Mouse (Mus musculus): ENCODE measurements around the gene P3h3.

Gene P3h3

DNA sequence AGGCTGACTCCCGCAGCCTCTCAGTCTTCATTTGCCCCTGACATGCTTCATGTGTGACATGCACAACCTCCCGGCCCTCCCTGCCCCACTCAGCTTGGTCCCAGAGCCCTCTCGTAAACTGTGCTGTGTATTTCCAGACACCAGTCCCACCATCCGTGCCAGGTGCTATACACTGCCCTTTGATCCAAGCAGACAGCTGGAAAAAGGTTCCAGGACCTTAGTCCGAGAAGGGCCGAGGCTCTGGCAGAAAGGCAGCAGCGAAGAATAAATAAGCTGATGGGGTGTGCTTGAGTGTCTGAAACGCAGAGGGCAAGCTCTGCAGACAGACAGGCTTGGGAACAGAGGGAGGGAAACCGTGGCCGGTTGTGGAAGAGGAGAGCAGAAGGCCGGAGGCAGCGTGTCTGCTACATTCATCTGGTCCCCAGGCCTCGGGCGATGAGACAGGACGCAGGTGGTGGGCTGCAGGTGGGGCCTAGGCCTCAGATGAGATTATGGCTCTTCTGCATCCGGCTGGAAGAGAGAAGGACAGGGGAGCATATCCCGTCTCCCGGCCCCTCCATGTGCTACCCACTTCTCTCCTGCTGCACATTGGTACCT is 8.3 kb upstream of the P3h3 start:
- in situ Hi-C loops (cut with MseI, MboI): no loop called here

GRCm38 (mm10) chr6:124863658-124864298 is 6.2 kb upstream of the P3h3 start, which contains the start of gene Gpr162:
Gene Gpr162 (minus strand): TSS chr6:124863983.
- in situ Hi-C loops (cut with MseI, MboI): no loop called here

GRCm38 (mm10) chr6:124863125-124863657 is 5.6 kb upstream of the P3h3 start:
- in situ Hi-C loops (cut with MseI, MboI): no loop called here

GRCm38 (mm10) chr6:124862406-124863124 is 5.0 kb upstream of the P3h3 start:
- in situ Hi-C loops (cut with MseI, MboI): no loop called here

GRCm38 (mm10) chr6:124861802-124862201 is 4.2 kb upstream of the P3h3 start:
- in situ Hi-C loops (cut with MseI, MboI): no loop called here

- in situ Hi-C loops (cut with MseI, MboI): no loop called here
These were observed 3.7 kb upstream of the P3h3 start for GRCm38 (mm10) chr6:124861266-124861665.

DNA sequence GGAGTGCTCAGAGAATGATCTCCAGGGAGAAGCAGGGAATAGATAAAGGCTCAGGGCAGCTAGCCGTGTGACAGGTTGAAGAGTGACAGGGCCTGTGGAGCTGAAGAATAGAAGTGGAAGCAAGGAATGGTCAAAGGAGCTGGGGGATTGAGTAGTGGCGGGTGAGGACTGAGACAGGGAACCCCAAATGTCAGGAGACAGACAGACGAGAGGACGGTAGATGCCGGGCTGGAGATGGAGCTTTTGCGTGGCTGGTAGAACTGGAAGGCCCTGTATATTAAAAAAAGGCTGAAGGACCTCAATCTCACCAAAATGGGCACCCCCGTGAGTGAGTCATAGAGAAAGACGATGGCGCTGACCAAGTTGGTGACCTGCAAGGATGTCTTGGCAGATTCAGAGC is 3.0 kb upstream of the P3h3 start:
- in situ Hi-C loops (cut with MseI, MboI): no loop called here

DNA sequence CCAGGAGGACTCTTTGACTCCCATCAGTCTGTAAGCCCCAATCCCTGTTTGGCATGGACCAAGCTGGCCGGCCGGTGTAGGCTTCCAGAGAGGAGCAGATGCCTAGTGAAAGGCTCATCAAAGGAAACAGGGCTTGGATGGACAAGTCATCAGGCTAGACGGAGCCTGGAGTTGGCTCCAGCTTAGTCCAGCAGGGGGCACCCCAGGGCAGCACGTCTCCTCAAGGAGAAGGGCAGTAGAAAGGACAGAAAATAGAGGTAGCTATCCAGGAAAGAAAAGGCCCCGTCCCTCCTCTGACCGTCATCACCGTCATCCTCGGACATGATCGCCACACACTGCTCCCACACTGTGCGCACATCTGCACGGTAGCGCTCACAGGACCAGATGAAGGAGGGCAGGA is 2.2 kb upstream of the P3h3 start:
- in situ Hi-C loops (cut with MseI, MboI): no loop called here

DNA sequence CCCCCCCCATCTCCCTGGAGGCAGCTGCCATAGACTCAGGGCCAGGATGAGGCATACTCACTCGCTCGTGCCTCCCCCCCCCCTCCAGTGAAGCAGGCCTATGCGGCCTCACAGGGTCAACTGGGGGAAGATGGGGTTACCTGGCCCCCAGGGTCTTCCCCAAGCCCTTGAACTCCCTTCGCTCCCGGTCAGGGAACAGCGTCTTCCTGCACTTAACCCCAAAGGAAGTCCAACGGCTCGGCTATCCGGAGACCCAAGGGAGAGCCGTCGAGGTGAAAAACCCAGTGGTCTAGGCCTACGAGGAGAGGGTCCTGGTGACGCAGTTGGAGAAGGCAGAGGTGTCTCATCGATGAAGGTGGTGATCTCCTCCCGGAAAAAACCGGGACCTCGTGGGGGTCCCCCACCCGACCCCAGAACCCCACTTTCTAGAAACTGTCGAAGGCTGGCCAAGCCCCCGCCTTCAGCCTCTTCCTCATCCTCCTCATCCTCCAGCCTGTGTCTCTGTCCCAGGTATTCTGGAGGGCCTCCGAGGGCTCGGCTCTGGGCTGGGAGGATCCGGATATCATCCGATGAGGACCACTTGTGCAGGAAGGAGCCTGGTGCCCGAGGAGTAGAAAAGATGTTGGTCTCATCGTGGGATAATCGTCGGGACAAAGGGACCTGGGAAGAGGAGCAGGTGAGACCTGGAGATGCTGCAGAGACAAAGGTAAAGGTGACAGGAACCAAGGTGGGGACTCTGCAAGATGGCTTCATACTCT is 1.2 kb upstream of the P3h3 start:
- in situ Hi-C loops (cut with MseI, MboI): no loop called here

- in situ Hi-C loops (cut with MseI, MboI): no loop called here
These were observed 433 bp upstream of the P3h3 start for GRCm38 (mm10) chr6:124857840-124858530.

DNA sequence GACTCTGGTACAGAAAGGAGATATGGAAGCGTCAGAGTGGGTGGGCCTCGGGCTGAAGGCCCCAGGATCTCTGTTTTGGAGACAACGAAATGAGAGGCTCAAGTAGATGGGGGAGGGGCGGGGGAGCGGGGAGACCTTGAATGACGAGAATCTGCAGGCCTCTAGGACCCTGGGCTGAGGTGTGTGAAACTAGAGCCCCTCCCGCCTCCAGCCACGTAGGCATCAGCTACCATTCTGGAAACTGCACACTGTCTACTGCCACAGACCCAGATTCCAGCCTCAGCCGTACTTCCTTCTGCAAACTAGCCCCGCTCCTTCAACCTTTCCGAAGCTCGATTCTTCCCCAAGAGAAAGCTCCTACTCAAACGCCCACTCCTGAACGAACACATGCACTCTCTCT is 1.2 kb downstream of the P3h3 start:
- in situ Hi-C loops (cut with MseI, MboI): no loop called here

DNA sequence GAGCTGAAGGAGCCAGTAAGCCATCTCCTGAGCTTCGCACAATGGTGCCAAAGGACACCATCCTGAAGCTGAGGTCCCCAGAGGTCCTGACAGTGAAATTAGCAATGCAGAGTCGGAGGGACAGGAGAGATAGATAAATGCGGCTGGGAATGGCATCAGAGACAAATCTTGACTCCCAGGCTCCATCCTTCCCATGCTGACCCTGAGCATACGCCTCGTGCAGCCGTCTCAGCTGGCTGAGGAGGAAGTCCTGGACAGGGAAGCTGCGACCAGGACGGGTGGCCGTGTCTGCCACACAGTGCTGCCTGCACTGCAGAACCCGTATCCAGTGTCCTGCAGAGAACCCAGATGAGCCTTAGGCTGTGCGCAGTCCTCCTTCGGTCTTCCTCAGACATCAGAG is 2.9 kb downstream of the P3h3 start:
- in situ Hi-C loops (cut with MseI, MboI): no loop called here

GRCm38 (mm10) chr6:124850535-124850934 is 7.0 kb downstream of the P3h3 start:
- in situ Hi-C loops (cut with MseI, MboI): no loop called here

DNA sequence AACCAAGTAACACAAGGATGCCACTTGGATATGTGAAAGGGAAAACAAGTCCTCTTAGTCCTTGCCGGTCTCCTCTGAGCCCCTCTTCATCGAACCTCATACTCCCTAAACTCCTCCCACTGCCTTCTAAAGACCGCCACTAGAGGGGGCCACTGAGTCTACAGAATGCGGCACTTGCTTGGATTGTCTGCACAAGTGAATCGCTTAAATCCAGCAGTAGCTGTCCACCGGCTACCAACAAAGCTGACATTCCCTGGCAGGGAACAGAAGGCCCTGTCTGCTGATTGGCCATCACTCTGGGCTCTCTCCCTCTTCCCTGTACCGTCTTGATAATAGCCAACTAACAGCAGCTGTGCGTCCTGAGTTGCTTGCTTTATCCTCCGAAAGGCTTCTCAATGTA is 10.2 kb downstream of the P3h3 start:
- in situ Hi-C loops (cut with MseI, MboI): no loop called here

DNA sequence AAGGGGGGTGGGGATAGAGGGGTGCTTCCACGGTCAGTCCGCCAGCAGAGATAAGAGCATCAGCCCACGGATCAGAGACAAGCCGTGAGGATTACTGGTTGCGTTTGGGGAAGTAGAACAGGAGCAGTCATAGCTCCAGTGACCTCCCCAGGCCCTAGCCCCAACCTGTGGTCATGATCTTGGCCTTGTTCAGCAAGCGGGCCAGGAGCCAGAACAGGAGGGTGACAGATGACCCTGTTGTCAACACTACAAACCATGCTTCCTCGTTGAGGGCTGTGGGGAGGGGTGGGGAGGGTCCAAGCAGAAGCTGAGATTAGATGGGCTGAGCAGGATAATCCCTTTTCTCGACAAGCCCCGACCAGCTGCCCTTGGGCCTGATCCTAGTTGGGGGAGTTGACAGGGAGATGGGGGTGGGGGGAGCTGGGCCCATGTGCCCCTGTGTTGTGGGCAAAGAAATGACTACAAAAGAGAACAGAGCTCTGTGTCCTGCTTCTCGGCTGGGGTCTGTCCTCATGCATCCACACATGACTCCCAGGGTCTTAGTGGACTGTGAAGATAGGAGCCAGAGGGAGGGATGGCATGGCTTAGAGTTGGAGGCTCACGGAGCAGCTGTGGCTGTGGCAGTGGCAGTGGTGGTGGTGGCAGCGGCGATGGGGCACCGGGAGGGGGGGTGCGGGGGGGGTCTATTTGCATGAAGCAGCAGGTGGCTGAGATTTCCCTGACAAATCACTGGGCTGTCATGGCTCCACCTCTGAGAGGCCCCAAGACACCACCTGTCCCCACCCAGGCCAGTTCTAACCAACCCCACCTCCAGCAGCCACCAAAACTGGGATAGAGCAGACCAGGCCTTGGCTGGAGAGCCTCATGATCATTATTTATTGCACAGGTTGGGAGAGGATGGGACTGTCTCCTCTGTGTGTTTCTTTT is 17.0 kb downstream of the P3h3 start, which contains the start of gene Gnb3:
Gnb3 (minus strand) TSS at position 35 of the 927 bp plus-strand sequence.
- in situ Hi-C loops (cut with MseI, MboI): no loop called here

- in situ Hi-C loops (cut with MseI, MboI): no loop called here
These were observed 17.7 kb downstream of the P3h3 start for GRCm38 (mm10) chr6:124839805-124840204.

DNA sequence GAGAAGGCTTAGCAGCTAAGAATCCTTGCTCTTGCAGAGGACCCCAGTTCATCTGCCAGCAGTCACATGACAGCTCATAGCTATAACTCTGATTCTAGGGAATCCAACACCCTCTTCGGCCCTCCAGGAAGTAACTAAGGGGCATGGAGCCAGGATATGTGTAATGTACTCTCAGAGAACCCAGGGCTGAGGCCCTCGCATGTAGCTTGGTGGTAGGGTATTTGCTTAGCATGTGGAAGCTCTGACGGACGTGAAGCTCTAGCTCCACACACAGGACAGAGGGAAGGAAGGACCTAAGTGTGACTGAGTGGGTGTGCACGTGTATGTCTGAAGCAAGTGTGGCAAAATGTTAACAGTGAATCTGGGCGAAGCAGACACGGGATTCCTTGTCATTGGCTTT is 21.1 kb downstream of the P3h3 start:
- in situ Hi-C loops (cut with MseI, MboI): no loop called here

DNA sequence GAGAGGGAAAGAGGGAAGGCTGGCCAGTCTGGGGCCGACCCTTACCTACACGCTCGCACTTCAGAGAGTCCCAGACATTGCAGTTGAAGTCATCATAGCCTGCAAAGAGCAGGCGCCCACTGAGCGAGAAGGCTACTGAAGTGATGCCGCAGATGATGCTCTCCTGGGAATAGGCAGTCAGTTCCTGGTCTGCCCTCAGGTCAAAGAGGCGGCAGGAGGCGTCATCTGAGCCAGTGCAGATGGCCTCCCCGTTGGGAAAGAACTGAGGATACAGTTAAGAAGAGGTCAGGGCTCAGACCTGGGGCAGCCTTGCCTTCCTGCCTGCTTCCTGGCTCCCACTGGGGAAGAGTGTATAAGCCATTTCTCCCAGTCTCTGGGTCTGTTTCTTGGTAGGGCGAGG is 22.0 kb downstream of the P3h3 start:
- in situ Hi-C loops (cut with MseI, MboI): no loop called here

GRCm38 (mm10) chr6:124834512-124835081 is 23.0 kb downstream of the P3h3 start:
- in situ Hi-C loops (cut with MseI, MboI): no loop called here

- in situ Hi-C loops (cut with MseI, MboI): no loop called here
These were observed 25.9 kb downstream of the P3h3 start for GRCm38 (mm10) chr6:124831649-124832048.
